Mouse (Mus musculus) hindbrain, embryonic 14.5 days (tissue): ENCODE results near the gene Polr2j. TPM values are rescaled to one million over a fixed set of nuclear protein-coding genes. Genes with fewer than 3 reads are reported as not detected.
"Not testable (repeated sequence)": the region's sequence is repeated elsewhere in the genome, so short reads cannot be mapped to it uniquely, and the experiment has no call there.

Experiments used
- ATAC-seq: fragments of 200-750 bp; cut with Nextera tagmentation; 2 replicates; pipeline ENCODE4 v1.8.0; 2017; ENCODE audit warnings: moderate number of reproducible peaks, mild to moderate bottlenecking, moderate TSS enrichment, moderate library complexity; ENCODE audit not compliant: low FRiP score
- DNase-seq: peaks from one replicate; pipeline ENCODE4 v3.0.0-alpha.2; 2015; ENCODE audit warnings: low spot score
- H3K27ac ChIP-seq: fragments of 300-500 bp; sonication (generic); 2 replicates; pipeline ENCODE4 v1.5.1; 2014; ENCODE audit warnings: mild to moderate bottlenecking, moderate library complexity
- H3K27me3 ChIP-seq: fragments of 300-500 bp; sonication (generic); 2 replicates; pipeline ENCODE4 v1.6.1; 2014; ENCODE audit warnings: mild to moderate bottlenecking, low read length, mixed read lengths; ENCODE audit not compliant: control insufficient read depth, insufficient read depth
- H3K36me3 ChIP-seq: fragments of 300-500 bp; sonication (generic); replicated peaks from 2 replicates; pipeline ENCODE4 v1.6.1; 2014; ENCODE audit not compliant: control insufficient read depth, insufficient read depth
- H3K4me1 ChIP-seq: fragments of 300-500 bp; sonication (generic); replicated peaks from 2 replicates; pipeline ENCODE4 v1.6.1; 2014; ENCODE audit warnings: antibody characterized with exemption, low read length, mixed read lengths; ENCODE audit not compliant: control insufficient read depth, insufficient read depth
- H3K4me2 ChIP-seq: fragments of 300-500 bp; sonication (generic); replicated peaks from 2 replicates; pipeline ENCODE4 v1.6.1; 2014; ENCODE audit warnings: mild to moderate bottlenecking, moderate library complexity
- H3K4me3 ChIP-seq: fragments of 300-500 bp; sonication (generic); replicated peaks from 2 replicates; pipeline ENCODE4 v1.5.1; 2014; ENCODE audit warnings: mild to moderate bottlenecking, low read length
- H3K9ac ChIP-seq: fragments of 300-500 bp; sonication (generic); 2 replicates; pipeline ENCODE4 v1.6.1; 2014
- H3K9me3 ChIP-seq: fragments of 300-500 bp; sonication (generic); 2 replicates; pipeline ENCODE4 v1.6.1; 2016; ENCODE audit warnings: low read length; ENCODE audit not compliant: control insufficient read depth
- WGBS: fragments of 180-500 bp; shearing (Covaris S2); extraction: QIAGEN DNeasy Blood & Tissue Kit; methylation state at CpG from one replicate; pipeline ENCODE4 v1.1.7; 2014; 5-methylcytosine and 5-hydroxymethylcytosine counted together
- polyA plus RNA-seq: library from polyadenylated mRNA; unstranded; fragments of >200 nt; fragmentation: Nextera tagmentation; extraction: Ambion mirVana; gene quantifications from 2 replicates; pipeline ENCODE4 v1.2.1, GENCODE M21; 2014

Polr2j gene
- polyA plus RNA-seq, 1 experiment from 2014 or later: 235 TPM

DNA sequence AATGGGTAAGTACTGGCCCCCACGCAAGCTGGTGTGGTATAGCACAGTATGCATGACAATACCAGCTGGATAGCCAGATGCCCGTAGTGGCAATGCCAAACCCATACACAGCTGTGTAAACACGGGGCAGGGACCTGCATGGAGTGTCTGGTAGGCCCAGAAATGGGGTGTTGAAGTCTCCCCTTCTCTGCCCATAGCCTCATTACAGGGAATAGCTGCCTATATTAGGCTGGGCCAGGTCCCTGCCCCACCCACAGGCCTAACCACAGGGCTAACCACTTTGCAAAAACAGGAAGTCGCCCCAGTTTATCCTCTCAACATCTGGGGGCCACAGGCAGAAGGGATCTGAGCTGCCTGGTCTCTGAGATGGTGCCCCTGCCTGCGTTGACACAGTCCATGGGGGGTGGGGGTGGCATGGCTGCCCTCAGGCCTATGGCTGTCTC lies 32.7 kb downstream of the Polr2j start:
- H3K27me3 ChIP-seq, ATAC-seq, H3K4me2 ChIP-seq, H3K36me3 ChIP-seq, H3K27ac ChIP-seq, H3K4me3 ChIP-seq, DNase-seq, H3K9me3 ChIP-seq, H3K9ac ChIP-seq, H3K4me1 ChIP-seq: not testable (repeated sequence)
- 78% methylated on average over 5 of the region's 5 CpGs for WGBS

DNA sequence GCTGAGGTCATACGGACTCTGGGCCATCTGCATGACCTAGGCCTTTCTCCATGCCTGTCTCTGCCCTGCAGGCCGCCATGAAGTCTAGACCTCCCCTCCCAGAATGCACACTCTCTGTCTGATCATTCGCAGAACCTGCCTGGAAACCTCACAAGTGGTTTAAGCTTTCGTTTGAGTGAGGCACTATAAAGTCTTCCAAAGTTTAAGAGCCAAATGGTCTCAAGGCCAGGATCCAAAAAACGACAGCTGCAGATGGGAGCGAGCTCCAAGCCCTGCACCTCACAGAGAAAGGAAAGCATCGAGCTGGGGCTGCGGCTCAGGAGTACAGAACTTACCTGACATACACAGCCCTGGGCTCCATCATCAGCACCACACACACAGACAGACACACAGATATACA lies 35.9 kb downstream of the Polr2j start:
- Histone ChIP-seq H3K4me2 (no peak overlapping the region), H3K4me1 (no peaks in the 10 kb centered on the region), H3K9ac (no peak overlapping the region), H3K4me3 (no peak overlapping the region), H3K9me3 (no peaks in the 10 kb centered on the region), H3K27me3 (no peaks in the 10 kb centered on the region), H3K27ac (no peak overlapping the region), H3K36me3 (no peaks in the 10 kb centered on the region)
- DNase-seq (no peak), ATAC-seq (no peak)
- 76% methylated on average over 8 of the region's 8 CpGs for whole genome bisulfite sequencing

DNA sequence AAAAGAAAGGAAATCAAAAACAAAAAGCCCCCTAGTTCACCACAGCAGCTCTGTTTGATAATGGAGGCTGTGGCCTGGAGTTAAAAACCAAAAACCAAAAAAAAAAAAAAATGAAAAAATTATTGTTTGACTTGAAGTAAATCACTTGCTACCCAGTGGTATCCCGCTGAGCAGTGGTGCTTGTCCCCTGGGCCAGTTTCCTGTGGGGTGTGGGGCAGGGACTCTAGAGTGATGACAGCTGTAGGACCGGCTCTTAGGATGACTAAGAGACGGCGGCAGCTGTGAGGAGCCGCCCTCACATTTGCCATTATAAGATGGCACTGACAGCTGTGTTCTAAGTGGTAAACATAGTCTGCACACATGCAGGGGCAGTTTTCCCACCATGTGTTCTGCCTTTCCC lies 39.0 kb downstream of the Polr2j start:
- WGBS: 91% methylated on average over 5 of the region's 5 CpGs

DNA sequence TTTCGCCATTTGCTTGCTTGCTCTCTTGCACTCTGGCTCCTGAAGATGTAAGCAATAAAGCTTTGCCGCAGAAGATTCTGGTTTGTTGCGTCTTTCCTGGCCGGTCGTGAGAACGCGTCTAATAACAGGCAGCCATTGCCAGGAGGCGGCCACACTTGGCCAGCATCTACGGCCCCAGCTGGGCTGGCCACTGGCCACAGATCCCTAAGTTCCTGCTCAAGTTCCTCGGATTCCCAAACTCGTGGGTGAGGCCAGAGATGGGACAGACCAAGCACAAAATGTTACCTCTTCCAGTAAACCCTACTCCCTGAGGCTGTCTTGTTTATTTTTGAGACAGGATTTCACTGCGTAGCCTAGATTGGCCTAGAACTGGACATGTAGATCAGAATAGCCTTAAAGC lies 43.7 kb downstream of the Polr2j start:
- H3K4me3 ChIP-seq, DNase-seq, H3K27ac ChIP-seq, H3K9ac ChIP-seq, ATAC-seq, H3K4me2 ChIP-seq, H3K9me3 ChIP-seq, H3K4me1 ChIP-seq, H3K27me3 ChIP-seq: not testable (repeated sequence)
- peaks cover 12% of the 10 kb centered on the region for H3K36me3 ChIP-seq
- 90% methylated on average over 11 of the region's 12 CpGs for WGBS

More for the DNA sequence above, 39.0 kb downstream of the Polr2j start:
- Histone ChIP-seq H3K27me3 (no peaks in the 10 kb centered on the region), H3K36me3 (peaks cover 4% of the 10 kb centered on the region; the same call in 1 of the 2 replicates), H3K27ac (no peak overlapping the region), H3K4me1 (no peaks in the 10 kb centered on the region), H3K9me3 (no peaks in the 10 kb centered on the region), H3K4me3 (no peak overlapping the region), H3K4me2 (no peak overlapping the region), H3K9ac (no peak overlapping the region)
- DNase-seq (no peak), ATAC-seq (no peak)

DNA sequence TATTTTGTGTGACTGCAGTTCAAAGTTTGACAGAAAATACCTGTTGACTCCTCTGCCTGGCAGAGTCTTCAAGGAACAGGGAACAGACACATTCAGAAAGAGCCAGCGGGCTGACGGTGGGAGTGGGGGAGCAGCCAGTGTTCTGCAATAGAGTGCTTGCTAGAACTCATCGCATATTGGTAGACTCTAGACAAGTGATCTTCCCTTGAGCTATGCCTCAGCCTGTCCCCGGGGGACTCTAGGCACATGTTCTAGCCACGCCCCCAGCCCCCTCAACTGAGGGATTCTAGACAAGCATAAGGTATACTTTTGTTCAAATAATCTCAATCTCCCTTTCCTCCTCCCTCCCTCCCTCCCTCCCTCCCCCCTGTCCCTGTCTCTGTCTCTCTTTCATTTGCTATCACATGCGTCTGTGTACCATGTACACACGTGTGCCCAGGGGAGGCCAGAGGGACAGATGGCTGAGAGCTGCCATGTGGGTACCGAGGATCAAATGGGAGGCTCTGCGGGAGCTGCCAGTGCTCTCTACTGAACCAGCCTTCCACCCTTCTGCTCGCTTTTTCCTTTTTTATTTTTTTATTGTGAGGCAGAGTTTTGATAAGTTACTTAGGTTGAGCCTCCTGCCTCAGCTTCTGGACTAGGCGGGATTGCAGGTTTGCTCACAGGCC lies 47.5 kb downstream of the Polr2j start:
- ATAC-seq (no peak), DNase-seq (no peak)
- Histone ChIP-seq H3K4me1 (no peaks in the 10 kb centered on the region), H3K9ac (no peak overlapping the region), H3K4me2 (no peak overlapping the region), H3K9me3 (no peaks in the 10 kb centered on the region), H3K27ac (no peak overlapping the region), H3K4me3 (no peak overlapping the region), H3K27me3 (no peaks in the 10 kb centered on the region), H3K36me3 (peaks cover 17% of the 10 kb centered on the region)
- 67% methylated on average over 11 of the region's 11 CpGs for WGBS

DNA sequence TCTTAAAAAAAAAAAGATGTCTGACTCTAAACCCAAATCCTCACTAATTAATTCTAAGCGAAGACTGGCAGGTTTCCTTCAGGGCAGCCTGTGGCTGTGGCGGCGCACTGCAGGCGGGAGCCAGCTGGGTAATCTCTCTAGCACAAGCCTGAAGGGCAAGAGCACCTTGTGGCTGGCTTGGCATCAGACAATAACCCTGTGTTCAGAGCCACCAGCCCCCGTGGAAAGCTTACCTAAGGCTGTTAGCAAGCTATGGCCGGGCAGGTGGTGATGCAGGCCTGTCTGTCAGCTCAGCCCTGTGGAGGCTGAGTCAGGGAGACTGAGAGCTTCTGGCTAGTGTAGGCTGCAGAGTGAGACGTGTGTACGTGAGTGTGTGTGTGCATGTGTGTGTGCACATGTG lies 48.8 kb downstream of the Polr2j start:
- Histone ChIP-seq H3K27me3 (no peaks in the 10 kb centered on the region), H3K36me3 (peaks cover 15% of the 10 kb centered on the region), H3K4me1 (0 out of 2 replicates have a peak, but pooled peaks cover 6% of the 10 kb centered on the region), H3K9me3 (no peaks in the 10 kb centered on the region), H3K4me3 (no peak overlapping the region), H3K27ac (no peak overlapping the region), H3K4me2 (no peak overlapping the region), H3K9ac (no peak overlapping the region)
- WGBS: 73% methylated on average over 8 of the region's 8 CpGs
- DNase-seq (no peak), ATAC-seq (no peak)

DNA sequence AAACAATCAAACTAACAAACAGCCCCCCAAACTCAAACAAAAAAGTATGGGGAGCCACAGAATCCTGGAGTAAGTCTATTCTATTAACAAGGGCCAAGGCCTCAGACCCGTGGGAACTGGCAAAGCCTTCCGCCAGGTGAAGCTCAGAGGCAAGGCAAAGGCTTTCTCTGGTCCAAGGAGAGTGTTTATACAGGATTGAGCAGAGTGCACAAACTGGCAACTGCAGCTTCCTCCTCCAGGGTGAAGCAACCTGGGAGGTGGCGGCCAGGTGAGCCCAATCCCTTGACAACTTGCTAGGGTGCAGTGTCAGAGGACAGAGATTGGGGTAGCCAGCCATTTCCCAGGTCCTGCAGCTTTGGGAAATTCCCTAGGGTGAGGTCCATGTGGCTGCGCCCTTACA lies 50.9 kb downstream of the Polr2j start:
- no peak for DNase-seq
- WGBS: 93% methylated on average over 4 of the region's 4 CpGs

DNA sequence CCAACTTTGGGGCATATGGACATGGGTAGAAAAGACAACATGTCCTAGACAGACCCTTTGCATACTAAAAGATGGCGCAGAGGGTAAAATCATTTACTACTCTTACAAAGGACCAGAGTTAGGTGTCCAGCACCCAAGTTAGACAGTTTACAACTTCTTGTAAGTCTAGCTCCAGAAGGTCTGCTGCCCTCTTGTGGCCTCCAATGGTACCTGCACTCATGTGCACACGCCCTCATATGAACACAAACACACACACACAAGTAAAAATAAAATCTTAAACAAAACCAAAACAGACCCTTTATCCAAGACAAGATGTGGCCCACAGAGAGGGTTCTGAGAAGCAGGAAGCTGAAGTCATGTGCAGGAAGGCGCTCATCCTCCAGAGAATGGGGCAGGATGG lies 51.6 kb downstream of the Polr2j start:
- Histone ChIP-seq H3K4me1 (peaks cover 17% of the 10 kb centered on the region), H3K27ac (no peak overlapping the region), H3K9ac (no peak overlapping the region), H3K9me3 (no peaks in the 10 kb centered on the region), H3K27me3 (no peaks in the 10 kb centered on the region), H3K4me2 (no peak overlapping the region), H3K4me3 (no peak overlapping the region), H3K36me3 (peaks cover 5% of the 10 kb centered on the region; the same call in 1 of the 2 replicates)
- WGBS: 97% methylated on average over 3 of the region's 3 CpGs
- DNase-seq (no peak), ATAC-seq (no peak)

More for the DNA sequence above, 50.9 kb downstream of the Polr2j start:
- H3K27me3 ChIP-seq: no peaks in the 10 kb centered on the region
- H3K9me3 ChIP-seq: no peaks in the 10 kb centered on the region
- no peak overlapping the region for H3K4me3 ChIP-seq
- H3K4me2 ChIP-seq: no peak overlapping the region
- peaks cover 5% of the 10 kb centered on the region for H3K36me3 ChIP-seq
- no peak overlapping the region for H3K27ac ChIP-seq
- no peak for ATAC-seq
- H3K9ac ChIP-seq: no peak overlapping the region
- H3K4me1 ChIP-seq: peaks cover 17% of the 10 kb centered on the region

DNA sequence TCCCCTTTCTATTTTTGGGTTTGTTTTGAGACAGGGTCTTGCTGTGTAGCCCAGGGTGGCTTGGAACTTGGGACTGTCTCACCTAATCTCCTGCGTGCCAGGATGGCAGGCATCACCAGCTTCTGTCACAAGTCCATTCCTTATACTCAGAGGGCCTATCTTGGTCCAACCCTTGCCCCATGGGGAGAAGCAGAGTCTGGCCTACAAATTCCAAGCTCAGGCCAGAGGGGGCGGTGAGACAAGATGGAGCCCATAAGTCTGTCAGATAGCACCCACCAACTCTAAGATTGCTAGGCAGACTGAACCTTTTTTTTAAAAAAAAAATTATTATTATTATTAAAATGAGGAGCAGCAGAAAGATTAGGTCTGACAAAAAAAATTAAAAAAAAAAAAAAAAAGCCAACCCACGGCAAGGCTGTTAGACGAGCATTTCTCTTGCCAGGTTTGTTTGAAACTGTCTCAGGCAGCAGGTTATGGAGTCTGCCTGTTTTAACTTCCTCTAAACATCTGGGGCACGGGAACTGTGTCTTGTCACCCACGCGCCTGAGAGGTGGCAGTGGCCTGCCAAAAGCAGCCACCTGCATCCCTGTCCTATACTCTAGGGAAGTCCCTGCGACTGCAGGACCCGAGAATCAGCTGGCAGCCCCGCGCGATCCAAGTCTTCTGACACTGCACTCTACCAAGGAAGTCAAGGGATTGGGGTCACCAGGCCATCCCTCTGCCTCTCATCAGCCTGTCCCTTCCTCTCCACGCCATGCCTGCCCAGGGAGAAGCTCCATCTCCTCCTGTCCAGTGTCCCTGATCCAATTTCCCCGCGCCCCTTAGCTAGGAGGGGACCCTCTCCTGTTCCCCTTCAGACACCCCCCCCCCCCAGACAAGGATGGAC lies 53.4 kb downstream of the Polr2j start:
- Histone ChIP-seq H3K9me3 (no peaks in the 10 kb centered on the region), H3K4me1 (peaks cover 17% of the 10 kb centered on the region), H3K4me2 (peak overlapping the region; percentile 61), H3K4me3 (peak overlapping the region; percentile 68), H3K9ac (peak overlapping the region; percentile 85), H3K27me3 (no peaks in the 10 kb centered on the region), H3K36me3 (peaks cover 5% of the 10 kb centered on the region; the same call in 1 of the 2 replicates), H3K27ac (peak overlapping the region; percentile 81)
- DNase-seq (no peak), ATAC-seq (no peak)
- WGBS: 12% methylated on average over 15 of the region's 15 CpGs
